Mouse (Mus musculus) erythroid progenitor cell, adult 5-6 weeks (primary cell): ENCODE results near the gene Nacad. TPM values are rescaled to one million over a fixed set of nuclear protein-coding genes. Genes with fewer than 3 reads are reported as not detected.

Experiments
- ATAC-seq: replicated peaks from 2 replicates; pipeline ENCODE4 v1.8.0; 2016; ENCODE audit warnings: moderate number of reproducible peaks, mild to moderate bottlenecking, moderate TSS enrichment, inconsistent platforms; ENCODE audit not compliant: poor library complexity, low FRiP score, severe bottlenecking
- total RNA-seq, 2 experiments: library from RNA; stranded (forward) in 1 of 2; stranded (reverse) in 1 of 2; fragments of 150-400 nt in 1 of 2; fragments of 186-747, 209-891 nt in 1 of 2; gene quantifications; 2 replicates each; pipeline versions ENCODE4 v1.2.3 to v1.2.4; 2015 to 2017; ENCODE audit warnings: low replicate concordance in 2 of 2

Nacad gene
- total RNA-seq, 2 experiments from 2014 or later = 0.98 TPM; not detected in 1

GRCm38 (mm10) chr11:6587249-6587940 lies 18.5 kb downstream of the Nacad start:
- ATAC-seq = no peak

- no peak for ATAC-seq
Measured at GRCm38 (mm10) chr11:6586660-6587059, 19.2 kb downstream of the Nacad start.

GRCm38 (mm10) chr11:6585748-6586147 lies 20.1 kb downstream of the Nacad start:
- ATAC-seq = peak; percentile 33; the same call in 1 of the 2 replicates

GRCm38 (mm10) chr11:6581560-6581959 lies 24.3 kb downstream of the Nacad start:
- ATAC-seq = no peak

- ATAC-seq = no peak
Measured at GRCm38 (mm10) chr11:6580065-6580750, 25.6 kb downstream of the Nacad start.

- ATAC-seq = no peak
Measured at GRCm38 (mm10) chr11:6579361-6579760, 26.5 kb downstream of the Nacad start.

- no peak for ATAC-seq
Measured at GRCm38 (mm10) chr11:6576151-6576550, 29.7 kb downstream of the Nacad start.

- no peak for ATAC-seq
Measured at GRCm38 (mm10) chr11:6569410-6569777, 36.5 kb downstream of the Nacad start.

GRCm38 (mm10) chr11:6568584-6569409 lies 37.1 kb downstream of the Nacad start:
- no peak for ATAC-seq

- peak; percentile 40 for ATAC-seq
Measured at GRCm38 (mm10) chr11:6567951-6568350, 37.9 kb downstream of the Nacad start.

- no peak for ATAC-seq
Measured at GRCm38 (mm10) chr11:6566496-6566895, 39.4 kb downstream of the Nacad start.

GRCm38 (mm10) chr11:6563201-6563600 lies 42.7 kb downstream of the Nacad start:
- ATAC-seq = no peak

- ATAC-seq = no peak
Measured at GRCm38 (mm10) chr11:6562359-6562758, 43.5 kb downstream of the Nacad start.

GRCm38 (mm10) chr11:6561474-6561873 lies 44.4 kb downstream of the Nacad start:
- no peak for ATAC-seq

- ATAC-seq = no peak
Measured at GRCm38 (mm10) chr11:6560655-6561360, 45.0 kb downstream of the Nacad start.

- ATAC-seq = no peak
Measured at GRCm38 (mm10) chr11:6559996-6560395, 45.9 kb downstream of the Nacad start.

- ATAC-seq = no peak
Measured at GRCm38 (mm10) chr11:6558234-6558633, 47.6 kb downstream of the Nacad start.

GRCm38 (mm10) chr11:6550201-6550600 lies 55.7 kb downstream of the Nacad start:
- no peak for ATAC-seq

- no peak for ATAC-seq
Measured at GRCm38 (mm10) chr11:6549770-6550169, 56.1 kb downstream of the Nacad start.
